Mouse (Mus musculus) left cerebral cortex, adult 2 months (tissue): Measurements from ENCODE around the gene Mrps34. TPM values are rescaled to one million over a fixed set of nuclear protein-coding genes. Genes with fewer than 3 reads are reported as not detected.
A peak's percentile ranks its signal among the peaks of the same experiment; 100 is the strongest.

Source experiments
- DNase-seq, 2 experiments: peaks; one replicate each; pipeline ENCODE4 v3.0.0; 2021 to 2022; ENCODE audit warnings: low spot score in 2 of 2, mixed read lengths in 1 of 2; ENCODE audit errors: extremely low spot score in 1 of 2
- H3K27ac ChIP-seq: fragments of 200-600 bp; 2 replicates; pipeline ENCODE4 v1.8.1; 2022
- H3K4me3 ChIP-seq: fragments of 200-600 bp; 2 replicates; pipeline ENCODE4 v1.8.1; 2022
- CTCF ChIP-seq: fragments of 200-600 bp; IDR thresholded peaks from 2 replicates; pipeline ENCODE4 v1.8.1; 2022; ENCODE audit warnings: antibody characterized with exemption, mild to moderate bottlenecking, moderate library complexity
- intact Hi-C: fragments of 180-260 bp; cut with DNase I; formaldehyde crosslinking; loops from one replicate; pipeline ENCODE4 v1.15.1; 2025
- long read RNA-seq, 2 experiments: library from polyadenylated mRNA; stranded (forward); transcript quantifications; one replicate each; pipeline ENCODE4 v2.0.0; 2021; ENCODE audit warnings: borderline mapping rate in 2 of 2
- total RNA-seq, 2 experiments: library from RNA; stranded (reverse); gene quantifications; 2 replicates each; pipeline ENCODE4 v1.2.3; 2021

Gene Mrps34
- total RNA-seq, result 10 to 100 TPM; 67.6 to 72.1 TPM
- long read RNA-seq, experiment 1, transcript Mrps34-202 (2 exons, 899 nt), result minor isoform, 6 of 36 reads
- long read RNA-seq, experiment 1, transcript Mrps34-201 (3 exons, 918 nt), result major isoform, 21 of 36 reads
- long read RNA-seq, experiment 1, partial matches to known transcripts, result 3 of 36 reads
- long read RNA-seq, experiment 1, other reads (novel, unspliced or antisense), result 6 of 36 reads
- long read RNA-seq, experiment 2, transcript Mrps34-201 (3 exons, 918 nt), result major isoform, 13 of 24 reads
- long read RNA-seq, experiment 2, transcript Mrps34-202 (2 exons, 899 nt), result minor isoform, 7 of 24 reads
- long read RNA-seq, experiment 2, partial matches to known transcripts, result 2 of 24 reads
- long read RNA-seq, experiment 2, other reads (novel, unspliced or antisense), result 2 of 24 reads

DNA sequence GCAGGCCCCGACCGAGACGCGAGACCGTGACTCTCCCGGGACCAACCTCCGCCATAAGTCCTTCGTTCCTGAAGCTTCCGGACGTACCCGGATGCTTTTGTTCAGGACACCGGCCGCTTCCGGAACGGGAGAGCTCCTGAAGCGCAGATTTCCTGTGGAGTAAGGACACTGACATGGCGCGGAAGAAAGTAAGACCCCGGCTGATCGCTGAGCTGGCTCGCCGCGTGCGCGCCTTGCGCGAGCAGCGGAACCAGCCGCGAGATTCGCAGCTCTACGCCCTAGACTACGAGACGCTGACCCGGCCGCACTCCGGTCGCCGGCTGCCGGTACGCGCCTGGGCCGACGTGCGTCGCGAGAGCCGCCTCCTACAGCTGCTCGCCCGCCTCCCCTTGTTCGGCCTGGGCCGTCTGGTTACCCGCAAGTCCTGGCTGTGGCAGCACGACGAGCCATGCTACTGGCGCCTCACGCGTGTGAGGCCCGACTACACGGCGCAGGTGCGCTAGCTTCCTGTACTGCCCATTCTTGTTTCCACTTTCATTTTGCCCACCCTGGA, at the start of gene Mrps34, which contains the start of gene Eme2:
Gene Mrps34 (plus strand): TSS at position 122 of the 553 bp plus-strand sequence.
Gene Eme2 (minus strand): TSS at position 93 of the 553 bp plus-strand sequence.
- TF ChIP-seq CTCF, result no peak
- intact Hi-C loops, result no loop called here
- Histone ChIP-seq H3K4me3 (peak within 1 kb of the TSS; percentile 56), H3K27ac (peak within 1 kb of the TSS; percentile 94)
- DNase-seq, result peak; percentile 81 to 84

DNA sequence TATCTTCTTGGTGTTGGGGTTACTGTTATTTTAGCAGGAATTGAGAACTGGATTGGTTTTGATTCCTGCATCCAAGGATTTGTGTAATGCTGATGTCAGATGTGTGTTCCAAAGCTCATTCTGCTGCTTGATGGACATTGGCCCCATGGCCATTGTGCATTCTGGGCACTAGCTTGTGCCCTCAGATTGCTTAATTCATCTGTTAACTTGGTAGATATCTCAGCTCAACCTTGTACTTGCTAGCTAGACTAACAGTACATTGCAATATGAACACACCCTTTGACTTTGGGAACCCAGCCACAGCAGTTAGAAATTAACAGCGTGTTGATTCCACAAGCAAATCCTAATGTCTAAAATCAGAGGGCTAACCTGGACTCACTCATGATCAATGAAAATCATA, 47.5 kb upstream of the Mrps34 start:
- intact Hi-C loops, result no loop called here

DNA sequence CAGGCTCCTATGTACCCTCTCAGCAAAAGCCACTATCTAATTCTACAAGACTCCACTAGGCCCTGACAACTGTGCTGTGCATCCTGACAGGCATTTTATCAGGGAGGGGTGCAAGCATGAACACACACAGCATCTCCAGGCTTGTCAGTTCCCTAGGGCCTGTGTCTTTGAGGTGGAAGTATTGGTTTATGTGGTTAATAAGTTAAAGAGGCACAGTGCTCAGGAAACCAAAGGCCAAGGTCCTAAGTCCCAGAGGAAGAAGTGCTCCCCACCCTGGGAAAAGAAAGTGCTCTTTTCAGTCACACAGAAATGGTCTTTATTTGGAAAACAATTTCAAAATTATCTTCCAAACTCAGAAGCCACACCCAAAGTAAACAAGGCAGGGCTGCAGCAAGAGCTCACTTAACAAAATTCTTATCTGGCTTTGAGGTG, 46.3 kb upstream of the Mrps34 start:
- H3K27ac ChIP-seq, result no peak overlapping the region
- intact Hi-C loops, result no loop called here
- H3K4me3 ChIP-seq, result peak overlapping the region; percentile 76
- no peak for TF ChIP-seq CTCF
- no peak for DNase-seq

More for the DNA sequence above, 47.5 kb upstream of the Mrps34 start:
- TF ChIP-seq CTCF, result no peak
- H3K27ac ChIP-seq, result no peak overlapping the region
- DNase-seq, result no peak
- no peak overlapping the region for H3K4me3 ChIP-seq

DNA sequence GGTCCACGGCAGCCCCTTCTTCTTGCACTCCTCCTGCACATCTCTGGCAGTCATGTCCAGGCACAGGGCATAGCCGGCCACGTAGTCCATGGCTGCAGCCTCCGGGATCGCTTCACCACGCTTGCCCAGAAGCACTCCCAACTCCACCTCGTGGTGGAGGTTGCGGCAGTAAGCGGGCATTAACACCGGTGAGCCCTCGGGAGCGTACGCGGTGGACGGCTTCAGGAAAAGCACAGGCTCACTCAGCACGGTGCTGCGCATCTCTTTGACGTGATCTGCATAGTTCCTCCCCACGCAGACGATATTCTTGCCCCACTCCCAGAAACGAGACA, 45.2 kb upstream of the Mrps34 start:
- H3K27ac ChIP-seq, result peak overlapping the region; percentile 98
- H3K4me3 ChIP-seq, result peak overlapping the region; percentile 76
- TF ChIP-seq CTCF, result peak; percentile 34
- DNase-seq, result no peak
- intact Hi-C loops, result no loop called here

DNA sequence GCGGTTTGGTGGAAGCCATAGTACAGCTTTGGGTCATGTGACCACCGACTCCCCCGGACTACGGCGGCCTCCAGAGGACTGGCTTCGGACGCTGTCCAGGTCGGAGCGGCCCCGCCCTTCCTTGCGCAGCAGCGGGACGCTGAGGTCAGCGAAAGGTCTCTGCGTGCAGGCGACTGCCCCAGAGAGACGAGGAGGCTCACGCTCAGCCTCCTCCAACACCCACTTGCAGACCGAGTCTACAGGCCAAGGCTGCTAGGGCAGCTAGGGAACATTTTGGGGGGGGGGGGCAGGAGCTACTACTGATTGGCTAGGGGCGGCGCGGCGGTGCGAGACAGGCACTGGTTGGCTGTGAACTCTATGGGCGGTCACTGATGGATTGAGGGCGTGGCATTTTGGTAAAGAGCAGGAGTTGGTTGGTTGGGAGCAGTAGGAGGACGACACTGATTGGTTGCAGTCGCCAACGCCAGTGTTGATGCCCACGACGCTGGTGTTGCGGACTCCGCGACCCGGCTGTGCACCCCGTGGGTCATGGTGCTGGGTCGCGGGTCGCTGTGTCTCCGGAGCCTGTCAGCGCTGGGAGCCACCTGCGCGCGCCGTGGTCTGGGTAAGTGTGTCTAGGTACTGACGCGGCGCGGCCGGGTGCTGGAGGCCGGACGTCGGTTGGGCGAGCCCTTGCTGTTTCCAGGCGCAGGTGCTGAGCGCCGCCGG, 44.7 kb upstream of the Mrps34 start, which contains the start of gene Fahd1:
Gene Fahd1 (minus strand): TSS at position 300 of the 708 bp plus-strand sequence.
- no peak for TF ChIP-seq CTCF
- Histone ChIP-seq H3K4me3 (peak within 1 kb of the TSS; percentile 76), H3K27ac (peak within 1 kb of the TSS; percentile 98)
- intact Hi-C loops, result no loop called here
- DNase-seq, result peak; percentile 93 to 94

DNA sequence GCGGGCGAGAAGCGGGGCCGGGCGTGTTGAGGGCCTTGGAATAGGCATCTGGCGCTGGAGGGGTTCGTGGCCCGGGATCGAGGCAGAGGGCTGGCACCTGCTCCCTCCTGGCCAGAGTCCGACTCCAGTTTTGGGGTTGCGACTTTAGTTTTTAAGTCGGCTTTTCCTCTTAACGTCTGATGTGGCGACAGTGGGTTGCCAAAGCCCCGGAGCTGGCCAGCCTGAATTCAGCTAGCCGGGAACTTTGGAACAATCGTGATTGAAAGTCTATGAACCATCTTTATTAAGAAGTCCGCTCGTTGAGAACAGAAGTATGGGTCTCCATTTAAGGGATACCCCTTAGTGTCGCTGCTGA, 44.2 kb upstream of the Mrps34 start:
- Histone ChIP-seq H3K4me3 (peak overlapping the region; percentile 76), H3K27ac (peak overlapping the region; percentile 98)
- no peak for DNase-seq
- TF ChIP-seq CTCF, result no peak
- intact Hi-C loops, result no loop called here

DNA sequence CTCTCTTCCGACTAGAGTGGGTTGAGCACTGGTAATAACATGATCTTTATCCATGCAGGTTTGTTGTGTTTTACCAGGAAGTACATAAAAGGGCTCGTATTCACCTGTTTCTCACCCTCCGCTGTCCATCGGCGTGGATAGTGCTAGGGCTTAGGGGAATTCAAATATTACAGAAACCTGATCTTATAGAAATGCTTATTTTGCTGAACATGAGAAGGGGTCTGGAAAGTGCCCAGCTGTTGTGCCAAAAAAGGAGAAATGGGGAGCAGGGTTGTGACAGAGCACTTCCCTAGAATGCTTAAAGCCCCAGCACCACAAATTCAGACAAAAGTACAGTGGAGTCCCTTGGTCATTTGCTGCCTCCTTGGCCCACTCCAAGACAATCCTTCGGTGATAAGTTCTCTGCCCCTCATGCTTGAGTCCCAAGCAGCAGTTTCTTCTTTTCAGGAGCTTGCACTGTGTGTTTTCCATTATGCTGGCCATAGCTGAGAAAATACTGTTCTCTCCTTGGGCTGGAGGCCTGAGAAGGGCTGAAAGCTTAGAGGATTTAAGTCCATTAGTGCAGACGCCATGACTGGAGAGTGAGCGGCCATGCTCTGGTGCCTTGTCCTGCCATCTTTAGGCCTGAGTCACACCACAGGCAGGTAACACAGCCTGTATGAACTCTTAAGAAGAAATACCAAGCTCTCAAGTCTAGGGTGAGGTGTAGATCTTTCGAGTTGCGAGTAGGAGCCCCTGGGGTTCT, 43.4 kb upstream of the Mrps34 start:
- intact Hi-C loops, result no loop called here
- TF ChIP-seq CTCF, result no peak
- no peak overlapping the region for H3K27ac ChIP-seq
- DNase-seq, result no peak
- peak overlapping the region; percentile 76 for H3K4me3 ChIP-seq

DNA sequence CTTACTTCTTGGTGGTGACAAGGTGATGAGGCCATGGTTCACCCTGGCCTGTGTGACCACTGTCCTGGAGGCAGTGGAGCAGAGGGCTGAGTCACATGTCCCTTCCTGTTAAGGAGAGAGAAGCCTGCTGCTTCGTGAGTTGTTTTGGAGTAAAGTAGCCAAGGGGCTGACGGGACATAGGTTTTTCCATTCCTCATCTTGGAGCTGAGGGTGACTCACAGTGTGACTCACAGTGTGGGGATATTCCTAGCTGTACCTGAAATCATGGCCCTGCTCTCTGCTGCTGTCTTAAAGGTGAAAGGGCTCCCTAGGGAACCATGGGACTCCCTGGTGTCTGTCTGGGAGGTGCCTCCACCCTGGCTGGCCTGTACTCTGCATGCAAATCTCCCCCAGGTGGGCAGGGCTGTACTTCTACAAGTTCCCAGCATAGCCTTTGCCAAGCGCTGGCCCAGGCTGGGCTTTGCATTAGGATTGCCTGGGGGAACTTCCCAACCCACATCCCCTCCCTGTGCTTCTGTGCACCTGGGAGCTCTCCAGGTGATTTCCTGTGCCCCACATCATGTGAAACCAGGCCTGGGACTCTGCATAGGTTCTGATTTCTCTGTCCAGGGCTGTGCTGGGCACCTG, 39.0 kb upstream of the Mrps34 start:
- intact Hi-C loops, result no loop called here
- DNase-seq, result no peak
- H3K27ac ChIP-seq, result no peak overlapping the region
- TF ChIP-seq CTCF, result no peak
- H3K4me3 ChIP-seq, result no peak overlapping the region

DNA sequence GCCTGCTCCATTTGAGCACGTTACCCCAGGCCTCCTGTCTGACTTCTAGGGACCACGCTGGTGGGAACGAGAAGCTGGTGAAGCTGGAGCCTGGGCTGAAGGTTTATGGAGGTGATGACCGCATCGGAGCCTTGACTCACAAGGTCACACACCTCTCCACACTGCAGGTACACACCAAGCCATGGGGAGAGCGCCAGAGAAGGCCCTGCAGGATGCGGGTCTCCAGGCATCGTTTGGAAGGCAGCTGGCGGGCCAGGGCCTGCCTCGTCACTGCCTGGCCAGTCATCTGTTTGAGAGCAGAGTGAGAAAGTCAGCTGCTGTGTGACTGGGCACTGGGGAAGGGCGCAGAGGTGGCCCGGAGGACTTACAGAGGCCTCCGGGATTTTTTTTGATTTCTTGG, 38.3 kb upstream of the Mrps34 start:
- no peak for DNase-seq
- no peak for TF ChIP-seq CTCF
- intact Hi-C loops, result no loop called here

DNA sequence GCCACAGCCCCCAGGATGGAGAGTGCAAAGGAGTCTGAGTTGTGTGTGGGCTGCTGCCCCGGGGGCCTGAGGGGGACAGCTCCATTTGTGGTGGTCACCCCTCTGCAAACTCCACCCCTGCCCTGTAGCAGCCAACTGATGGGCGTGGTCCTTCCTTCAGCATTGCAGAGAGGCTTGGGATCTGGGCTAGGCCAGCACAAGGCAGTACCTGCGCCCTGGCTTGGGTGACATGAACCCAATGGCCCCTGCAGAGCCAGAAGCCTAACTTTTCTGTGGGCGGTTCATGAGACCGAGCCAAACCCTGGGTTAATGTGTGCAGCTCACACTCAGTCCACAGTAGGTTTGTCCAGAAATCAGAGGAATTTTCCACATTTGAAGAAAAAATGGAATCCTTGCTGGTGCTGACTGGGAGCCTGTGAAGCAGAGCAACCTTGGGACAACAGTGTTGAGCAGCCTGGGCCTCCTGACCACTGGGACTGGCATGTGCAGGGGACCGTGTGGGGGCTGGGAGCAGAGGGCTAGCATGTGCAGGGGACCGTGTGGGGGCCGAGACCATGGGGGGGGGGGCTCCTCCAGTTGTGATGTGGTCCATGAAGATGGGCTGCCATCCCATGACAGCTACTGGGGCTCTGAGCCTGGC, 37.0 kb upstream of the Mrps34 start:
- DNase-seq, result no peak
- TF ChIP-seq CTCF, result no peak
- intact Hi-C loops, result no loop called here
- Histone ChIP-seq H3K4me3 (no peak overlapping the region), H3K27ac (no peak overlapping the region)

More for the DNA sequence above, 38.3 kb upstream of the Mrps34 start:
- no peak overlapping the region for H3K4me3 ChIP-seq
- no peak overlapping the region for H3K27ac ChIP-seq

DNA sequence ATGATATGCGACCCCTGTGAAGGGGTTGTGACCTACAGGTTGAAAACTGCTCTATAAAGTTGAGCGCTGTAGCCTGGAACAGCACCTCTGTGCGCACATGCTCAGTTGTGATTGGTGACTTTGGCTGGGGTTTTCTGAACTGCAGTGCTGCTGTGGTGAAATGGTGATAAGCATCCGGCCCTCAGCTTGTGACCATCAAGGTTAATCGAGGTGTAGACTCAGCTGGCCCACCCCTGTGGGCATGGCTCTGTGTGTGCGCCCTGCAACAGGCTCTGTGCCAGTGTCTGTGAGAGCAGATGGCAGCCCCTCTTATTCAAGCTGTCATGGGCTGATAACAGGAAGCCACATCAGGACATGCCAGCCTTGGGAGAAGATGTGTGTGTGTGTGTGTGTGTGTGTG, 35.9 kb upstream of the Mrps34 start:
- Histone ChIP-seq H3K4me3 (no peak overlapping the region), H3K27ac (no peak overlapping the region)
- no peak for DNase-seq
- no peak for TF ChIP-seq CTCF
- intact Hi-C loops, result no loop called here
